Mouse (Mus musculus) macrophage (primary cell): Measurements from ENCODE around the gene Nat9. TPM values are rescaled to one million over a fixed set of nuclear protein-coding genes. Genes with fewer than 3 reads are reported as not detected.
A peak's percentile ranks its signal among the peaks of the same experiment; 100 is the strongest.

Experiments used
- H3K27ac ChIP-seq: fragments of 350-480 bp; formaldehyde crosslinking; 2 replicates; pipeline ENCODE4 v1.9.0; 2021
- H3K36me3 ChIP-seq: fragments of 350-480 bp; formaldehyde crosslinking; 2 replicates; pipeline ENCODE4 v1.9.0; 2021; ENCODE audit errors: inconsistent target
- H3K4me3 ChIP-seq: fragments of 350-480 bp; formaldehyde crosslinking; 2 replicates; pipeline ENCODE4 v1.9.0; 2021; ENCODE audit errors: inconsistent target
- H3K79me2 ChIP-seq: fragments of 350-480 bp; formaldehyde crosslinking; 2 replicates; pipeline ENCODE4 v1.9.0; 2021; ENCODE audit errors: inconsistent target
- WGBS: methylation state at CpG from one replicate; pipeline ENCODE4 v1.1.7; 2026; ENCODE audit warnings: inconsistent platforms; ENCODE audit not compliant: missing documents; 5-methylcytosine and 5-hydroxymethylcytosine counted together
- polyA plus RNA-seq: library from polyadenylated mRNA; stranded (reverse); fragments of 250-400 nt; gene quantifications from 3 replicates; pipeline ENCODE4 v1.2.4, GENCODE M21; 2018; ENCODE audit warnings: inconsistent platforms

Nat9 gene
- polyA plus RNA-seq, 1 experiment from 2014 or later, result 79.6 TPM

- H3K4me3 ChIP-seq, result no peak overlapping the region
- WGBS, result 93% methylated on average over 10 of the region's 10 CpGs
- peaks cover 64% of the 10 kb centered on the region for H3K36me3 ChIP-seq
- H3K79me2 ChIP-seq, result peaks cover 54% of the 10 kb centered on the region
- no peak overlapping the region for H3K27ac ChIP-seq
Observed at GRCm38 (mm10) chr11:115177559-115178195, 10.0 kb downstream of the Nat9 start.

- WGBS, result 95% methylated on average over 24 of the region's 24 CpGs
- Histone ChIP-seq H3K27ac (no peak overlapping the region), H3K79me2 (peaks cover 65% of the 10 kb centered on the region), H3K36me3 (peaks cover 60% of the 10 kb centered on the region), H3K4me3 (no peak overlapping the region)
Observed at GRCm38 (mm10) chr11:115176399-115177190, 11.1 kb downstream of the Nat9 start.

- H3K4me3 ChIP-seq, result no peak overlapping the region
- WGBS, result 32% methylated on average over 15 of the region's 16 CpGs
- peaks cover 94% of the 10 kb centered on the region for H3K79me2 ChIP-seq
- H3K27ac ChIP-seq, result no peak overlapping the region
- peaks cover 41% of the 10 kb centered on the region for H3K36me3 ChIP-seq
Observed at GRCm38 (mm10) chr11:115173549-115174339, 13.9 kb downstream of the Nat9 start.

GRCm38 (mm10) chr11:115172825-115173287, 14.8 kb downstream of the Nat9 start:
- no peak overlapping the region for H3K4me3 ChIP-seq
- H3K79me2 ChIP-seq, result peaks cover 100% of the 10 kb centered on the region

GRCm38 (mm10) chr11:115171125-115171524, 16.5 kb downstream of the Nat9 start:
- Histone ChIP-seq H3K79me2 (peaks cover 100% of the 10 kb centered on the region), H3K27ac (no peak overlapping the region), H3K36me3 (peaks cover 26% of the 10 kb centered on the region; the same call in 1 of the 2 replicates), H3K4me3 (no peak overlapping the region)
- 89% methylated on average over 8 of the region's 8 CpGs for WGBS

More at GRCm38 (mm10) chr11:115172825-115173287, 14.8 kb downstream of the Nat9 start:
- peaks cover 39% of the 10 kb centered on the region for H3K36me3 ChIP-seq
- 56% methylated on average over 4 of the region's 4 CpGs for whole genome bisulfite sequencing
- no peak overlapping the region for H3K27ac ChIP-seq

- Histone ChIP-seq H3K36me3 (peaks cover 21% of the 10 kb centered on the region; the same call in 1 of the 2 replicates), H3K27ac (no peak overlapping the region), H3K79me2 (peaks cover 100% of the 10 kb centered on the region), H3K4me3 (no peak overlapping the region)
- WGBS, result 100% methylated on average over 4 of the region's 4 CpGs
Observed at GRCm38 (mm10) chr11:115169430-115169829, 18.2 kb downstream of the Nat9 start.

- peaks cover 21% of the 10 kb centered on the region; the same call in 1 of the 2 replicates for H3K36me3 ChIP-seq
- H3K4me3 ChIP-seq, result no peak overlapping the region
- H3K27ac ChIP-seq, result no peak overlapping the region
- 75% methylated on average over 8 of the region's 8 CpGs for WGBS
- H3K79me2 ChIP-seq, result peaks cover 96% of the 10 kb centered on the region
Observed at GRCm38 (mm10) chr11:115167631-115168249, 19.9 kb downstream of the Nat9 start.

- H3K79me2 ChIP-seq, result peaks cover 86% of the 10 kb centered on the region
- no peak overlapping the region for H3K4me3 ChIP-seq
- H3K27ac ChIP-seq, result no peak overlapping the region
- H3K36me3 ChIP-seq, result peaks cover 21% of the 10 kb centered on the region; the same call in 1 of the 2 replicates
- WGBS, result 97% methylated on average over 3 of the region's 3 CpGs
Observed at GRCm38 (mm10) chr11:115166776-115167175, 20.9 kb downstream of the Nat9 start.

- Histone ChIP-seq H3K27ac (peak overlapping the region; percentile 72), H3K4me3 (peak overlapping the region; percentile 87), H3K36me3 (peaks cover 17% of the 10 kb centered on the region; the same call in 1 of the 2 replicates), H3K79me2 (peaks cover 68% of the 10 kb centered on the region)
- WGBS, result 6% methylated on average over 9 of the region's 9 CpGs
Observed at GRCm38 (mm10) chr11:115164976-115165374, 22.7 kb downstream of the Nat9 start.

- H3K79me2 ChIP-seq, result peaks cover 63% of the 10 kb centered on the region
- 0% methylated on average over 12 of the region's 14 CpGs for WGBS
- H3K36me3 ChIP-seq, result peaks cover 17% of the 10 kb centered on the region; the same call in 1 of the 2 replicates
- peak overlapping the region; percentile 72 for H3K27ac ChIP-seq
- H3K4me3 ChIP-seq, result peak overlapping the region; percentile 87
Observed at GRCm38 (mm10) chr11:115164341-115164975, 23.2 kb downstream of the Nat9 start.

GRCm38 (mm10) chr11:115163568-115164150, 24.0 kb downstream of the Nat9 start:
- Histone ChIP-seq H3K36me3 (peaks cover 10% of the 10 kb centered on the region; the same call in 1 of the 2 replicates), H3K79me2 (peaks cover 55% of the 10 kb centered on the region), H3K27ac (peak overlapping the region; percentile 72), H3K4me3 (peak overlapping the region; percentile 87)
- under 1% methylated on average over 47 of the region's 47 CpGs for WGBS

GRCm38 (mm10) chr11:115162832-115163480, 24.7 kb downstream of the Nat9 start, which contains the start of gene Slc9a3r1:
Slc9a3r1 (plus strand) TSS chr11:115163341.
- Histone ChIP-seq H3K79me2 (peaks cover 48% of the 10 kb centered on the region), H3K27ac (peak within 1 kb of the TSS; percentile 86), H3K4me3 (peak within 1 kb of the TSS; percentile 87), H3K36me3 (peaks cover 4% of the 10 kb centered on the region; the same call in 1 of the 2 replicates)
- WGBS, result under 1% methylated on average over 47 of the region's 47 CpGs

GRCm38 (mm10) chr11:115162205-115162601, 25.5 kb downstream of the Nat9 start:
- Histone ChIP-seq H3K27ac (peak overlapping the region; percentile 86), H3K4me3 (peak overlapping the region; percentile 28; the same call in 1 of the 2 replicates), H3K36me3 (peaks cover 3% of the 10 kb centered on the region; the same call in 1 of the 2 replicates), H3K79me2 (peaks cover 40% of the 10 kb centered on the region)
- 21% methylated on average over 9 of the region's 9 CpGs for WGBS
